Mouse (Mus musculus): ENCODE measurements at regions not wholly inside any gene's neighbourhood (a gene's known extent, or its start where the extent isn't known, plus 50 kb on each side); places are given as distances from the start of the nearest gene placed in this dataset.

- TF ChIP-seq CTCF (IDR thresholded peaks at IDR 0.05; ENCODE audit: borderline replicate concordance, insufficient read depth, low read depth, low read length) (no peak), POLR2A (IDR thresholded peaks at IDR 0.05; ENCODE audit: borderline replicate concordance, insufficient read depth, low read length) (no peak)
Measured at GRCm38 (mm10) chr3:133634306-133634705, 89.4 kb upstream of the Tet2 start.
